Mouse (Mus musculus): Measurements from ENCODE around the gene Sobp.

Gene Sobp

GRCm38 (mm10) chr10:43033481-43034248 is 140.7 kb downstream of the Sobp start:
- no peak for DNase-seq (ENCODE audit: low spot score)

GRCm38 (mm10) chr10:43027006-43027405 is 147.3 kb downstream of the Sobp start:
- no peak for DNase-seq (ENCODE audit: low spot score)

- no peak for DNase-seq (ENCODE audit: low spot score)
These were observed 150.7 kb downstream of the Sobp start for GRCm38 (mm10) chr10:43023454-43024194.

- no peak for DNase-seq (ENCODE audit: low spot score)
These were observed 152.1 kb downstream of the Sobp start for GRCm38 (mm10) chr10:43022190-43022761.

- no peak for DNase-seq (ENCODE audit: low spot score)
These were observed 152.7 kb downstream of the Sobp start for GRCm38 (mm10) chr10:43021512-43022116.

GRCm38 (mm10) chr10:43021017-43021416 is 153.3 kb downstream of the Sobp start:
- DNase-seq (ENCODE audit: low spot score) = no peak

- DNase-seq (ENCODE audit: low spot score) = no peak
These were observed 159.5 kb downstream of the Sobp start for GRCm38 (mm10) chr10:43014782-43015181.

GRCm38 (mm10) chr10:43014358-43014757 is 160.0 kb downstream of the Sobp start:
- no peak for DNase-seq (ENCODE audit: low spot score)

GRCm38 (mm10) chr10:43008116-43008515 is 166.2 kb downstream of the Sobp start:
- DNase-seq (ENCODE audit: low spot score) = no peak

GRCm38 (mm10) chr10:43006534-43006933 is 167.8 kb downstream of the Sobp start:
- no peak for DNase-seq (ENCODE audit: low spot score)

- no peak for DNase-seq (ENCODE audit: low spot score)
These were observed 168.7 kb downstream of the Sobp start for GRCm38 (mm10) chr10:43005677-43006076.

- DNase-seq (ENCODE audit: low spot score) = no peak
These were observed 169.3 kb downstream of the Sobp start for GRCm38 (mm10) chr10:43005031-43005430.

- no peak for DNase-seq (ENCODE audit: low spot score)
These were observed 170.1 kb downstream of the Sobp start for GRCm38 (mm10) chr10:43004174-43004734.

GRCm38 (mm10) chr10:43003466-43003757 is 170.9 kb downstream of the Sobp start:
- DNase-seq (ENCODE audit: low spot score) = no peak

- DNase-seq (ENCODE audit: low spot score) = no peak
These were observed 171.4 kb downstream of the Sobp start for GRCm38 (mm10) chr10:43002721-43003465.

GRCm38 (mm10) chr10:43002066-43002678 is 172.2 kb downstream of the Sobp start:
- no peak for DNase-seq (ENCODE audit: low spot score)

- DNase-seq (ENCODE audit: low spot score) = no peak
These were observed 172.9 kb downstream of the Sobp start for GRCm38 (mm10) chr10:43001433-43001832.

- DNase-seq (ENCODE audit: low spot score) = no peak
These were observed 175.0 kb downstream of the Sobp start for GRCm38 (mm10) chr10:42999324-42999723.

- no peak for DNase-seq (ENCODE audit: low spot score)
These were observed 177.1 kb downstream of the Sobp start for GRCm38 (mm10) chr10:42997278-42997677.

GRCm38 (mm10) chr10:42995484-42995895 is 178.8 kb downstream of the Sobp start:
- no peak for DNase-seq (ENCODE audit: low spot score)

GRCm38 (mm10) chr10:42994331-42994782 is 180.0 kb downstream of the Sobp start:
- no peak for DNase-seq (ENCODE audit: low spot score)
